Mouse (Mus musculus) embryonic stem cell, embryonic (primary cell): ENCODE results near the gene Smlr1.

Experiments used
- CTCF ChIA-PET, 4 experiments: fragments of 300-600 bp in 2 of 4; fragments of 350-600 bp in 2 of 4; sonication (Branson Sonifier 250); formaldehyde crosslinking; loops; one replicate each; lab custom pipeline; 2022; ENCODE audit warnings: inconsistent platforms in 2 of 4; lab: Charles Lee
- POLR2A ChIA-PET, 4 experiments: fragments of 300-600 bp in 2 of 4; fragments of 350-600 bp in 2 of 4; sonication (Branson Sonifier 250); formaldehyde crosslinking; loops; one replicate each; lab custom pipeline; 2022; ENCODE audit warnings: antibody characterized with exemption in 4 of 4, inconsistent platforms in 1 of 4; lab: Charles Lee

The Smlr1 gene

DNA sequence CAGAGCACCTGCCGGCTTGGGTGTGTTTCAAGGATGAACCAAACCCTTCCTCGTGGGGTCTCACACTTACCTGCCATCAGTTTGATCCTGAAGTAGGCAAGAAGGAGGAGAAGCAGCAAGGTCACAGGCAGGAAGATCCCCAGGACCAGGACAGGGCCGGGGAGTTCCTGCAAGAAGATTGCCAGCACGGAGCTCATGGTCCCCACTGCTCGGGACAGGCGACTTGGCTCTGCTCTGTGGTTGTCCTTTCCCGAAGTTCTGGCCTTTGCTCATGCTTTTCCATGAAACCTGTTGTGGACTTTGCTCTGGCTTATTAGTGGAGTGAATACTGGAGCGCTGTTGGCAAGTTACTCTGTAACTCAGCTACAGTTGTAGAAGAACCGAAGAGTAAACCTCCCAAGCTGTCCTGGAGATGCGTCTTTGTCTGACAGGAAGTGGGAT is at the start of gene Smlr1:
TSS of gene Smlr1 (minus strand) at position 377 of the 441 bp plus-strand sequence.
- CTCF ChIA-PET, result no interaction called here

DNA sequence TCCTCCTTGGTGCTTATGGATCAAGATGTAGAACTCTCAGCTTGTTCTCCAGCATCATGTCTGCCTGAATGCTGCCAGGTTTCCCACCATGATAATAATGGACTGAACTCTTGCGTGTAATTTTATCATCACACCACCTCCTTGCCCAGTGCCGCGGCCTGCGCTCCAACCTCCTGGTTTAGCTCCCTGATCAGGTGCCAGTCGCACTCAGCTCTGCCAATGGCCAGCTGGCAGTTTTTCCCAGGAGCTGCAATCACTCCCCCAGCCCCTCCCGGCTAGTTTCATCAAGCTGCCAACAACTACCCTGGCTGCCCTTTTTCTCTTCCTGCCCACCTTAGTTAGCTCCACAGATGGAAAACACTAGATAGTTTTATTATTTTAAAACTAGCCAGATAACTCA is 48.8 kb upstream of the Smlr1 start:
- CTCF ChIA-PET, result no interaction called here
- POLR2A ChIA-PET, result no interaction called here

More for the DNA sequence above, at the start of gene Smlr1:
- POLR2A ChIA-PET, result no interaction called here

GRCm38 (mm10) chr10:25580066-25580465 is 44.0 kb upstream of the Smlr1 start:
- CTCF ChIA-PET, result no interaction called here
- POLR2A ChIA-PET, result no interaction called here

DNA sequence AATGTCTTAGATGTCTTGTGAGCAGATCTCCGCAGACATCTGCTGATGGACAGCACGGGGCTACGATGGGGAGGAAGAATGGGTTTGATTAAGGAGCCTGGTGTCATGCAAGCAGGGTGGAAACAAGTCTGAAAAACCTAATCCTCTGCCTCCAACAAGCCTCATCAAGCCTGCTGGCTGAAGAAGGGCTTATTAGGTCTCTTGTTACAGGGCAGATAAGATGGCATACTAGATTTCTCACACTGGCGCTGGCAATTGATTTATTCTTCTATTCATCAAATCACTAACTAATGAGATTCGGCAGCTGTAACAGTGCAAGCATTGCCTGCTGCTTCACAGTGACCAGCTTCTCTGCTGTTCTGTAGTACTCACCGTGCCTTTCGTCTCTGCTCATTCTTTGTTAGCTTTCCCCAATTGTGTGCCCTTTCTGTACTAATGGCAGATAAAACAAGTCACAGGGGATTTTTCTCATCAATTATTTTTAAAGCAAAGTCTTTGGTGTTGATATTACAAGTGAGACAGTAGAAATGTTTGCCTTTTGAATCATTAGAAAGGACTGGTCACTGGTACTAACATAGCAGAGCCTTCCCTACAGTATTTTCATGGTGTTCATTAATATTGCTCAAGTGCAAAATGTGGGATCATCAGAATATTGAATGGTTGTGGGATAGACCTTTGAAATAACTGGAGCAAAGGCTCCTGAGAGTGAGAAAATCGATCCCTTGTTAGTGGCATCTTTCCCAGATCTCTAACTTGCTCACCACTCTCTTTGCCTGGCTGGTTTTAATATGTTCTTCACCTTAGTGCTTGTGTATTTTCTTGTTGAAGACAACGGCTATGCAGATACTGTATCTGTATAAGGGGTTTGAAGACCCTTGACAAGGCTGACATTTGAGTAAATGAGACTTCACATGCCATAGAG is 35.5 kb upstream of the Smlr1 start:
- ChIA-PET POLR2A (no interaction called here), CTCF (no interaction called here)

DNA sequence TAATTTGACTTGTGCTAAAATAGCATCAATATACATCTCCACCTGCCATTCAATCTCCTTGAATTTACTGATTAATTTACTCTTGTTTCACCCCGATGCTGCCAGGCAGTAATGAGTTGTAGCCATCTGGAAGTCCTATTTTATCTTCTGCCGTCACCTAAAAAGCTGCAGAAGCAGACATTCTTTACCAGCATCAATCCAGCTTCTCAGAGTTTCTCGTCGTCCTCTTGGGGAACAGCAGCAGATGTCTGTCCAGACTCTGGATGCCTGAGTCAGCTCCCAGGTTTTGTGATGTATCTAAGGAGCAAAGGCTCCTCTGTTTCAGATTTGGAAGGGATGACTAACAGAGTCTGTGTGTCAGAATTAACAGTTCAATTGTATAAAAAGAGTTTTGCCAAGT is 16.9 kb upstream of the Smlr1 start:
- ChIA-PET POLR2A (no interaction called here), CTCF (no interaction called here)

DNA sequence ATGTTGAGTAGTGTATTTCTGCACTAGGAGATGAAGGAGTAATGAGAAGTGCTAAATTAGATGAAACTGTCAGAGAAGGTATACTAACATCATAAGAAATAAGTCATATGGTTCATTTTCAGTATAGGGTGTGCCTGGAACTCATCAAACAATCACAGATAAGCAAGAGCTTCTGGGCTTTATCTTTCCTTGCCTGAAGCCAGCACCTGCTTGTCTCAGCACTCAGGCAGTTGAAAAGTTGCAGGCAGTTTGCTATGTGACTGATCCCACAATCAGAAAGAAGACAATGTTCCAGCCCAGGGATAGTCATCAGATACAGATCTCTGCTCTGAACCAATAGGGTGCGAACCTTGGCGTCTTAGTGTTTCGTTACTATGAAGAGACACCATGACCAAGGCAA is 5.0 kb upstream of the Smlr1 start:
- ChIA-PET POLR2A (no interaction called here), CTCF (no interaction called here)

DNA sequence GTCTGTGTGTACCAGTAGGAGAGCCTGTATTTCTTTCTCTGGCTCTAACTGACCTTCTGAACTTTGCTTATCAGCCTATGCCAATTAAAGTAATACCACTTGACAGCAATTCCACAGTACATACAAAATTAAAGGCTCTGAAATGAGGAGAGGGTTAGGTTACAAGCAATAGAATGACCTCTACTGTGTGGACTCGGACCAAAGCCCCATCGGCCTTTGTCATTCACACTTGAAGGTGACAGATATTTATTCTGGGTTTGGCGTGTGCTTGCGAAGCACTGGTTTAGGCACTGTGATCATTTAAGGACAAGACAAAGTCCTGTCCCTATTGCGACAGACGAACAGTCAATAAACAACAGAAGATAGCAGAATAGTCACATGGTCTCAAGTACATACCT is 3.7 kb upstream of the Smlr1 start:
- POLR2A ChIA-PET, result no interaction called here

GRCm38 (mm10) chr10:25539146-25539770 is 3.2 kb upstream of the Smlr1 start:
- ChIA-PET POLR2A (no interaction called here), CTCF (no interaction called here)

More for the DNA sequence above, 3.7 kb upstream of the Smlr1 start:
- CTCF ChIA-PET, result no interaction called here

- POLR2A ChIA-PET, result no interaction called here
- CTCF ChIA-PET, result no interaction called here
Measured at GRCm38 (mm10) chr10:25538738-25539137, 2.7 kb upstream of the Smlr1 start.

- ChIA-PET CTCF (no interaction called here), POLR2A (interaction anchor here in 1 of 4 experiments (0.7 kb wide), 1 partner anchor 530 kb away, joined by 3 read pairs; no protein-coding TSS in a partner anchor)
Measured at GRCm38 (mm10) chr10:25536621-25537020, 554 bp upstream of the Smlr1 start.

DNA sequence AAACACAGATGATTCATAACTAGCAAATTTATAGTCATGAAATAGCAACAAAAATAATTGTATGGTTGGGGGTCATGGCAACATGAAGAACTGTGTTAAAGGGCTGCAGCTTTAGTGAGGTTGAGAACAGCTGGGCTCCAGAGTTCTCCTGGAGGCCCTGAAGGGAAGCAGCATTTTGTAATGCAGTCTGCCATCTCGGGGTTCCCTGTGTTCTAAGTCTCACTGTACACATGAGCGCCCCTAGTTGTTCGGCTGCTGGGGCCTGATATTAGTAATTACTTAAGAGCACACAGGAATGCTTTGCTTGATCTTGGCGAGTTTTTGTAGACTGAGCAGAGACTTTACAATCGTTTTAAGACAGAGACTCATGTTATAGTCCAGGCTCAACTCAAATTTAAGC is 1.6 kb downstream of the Smlr1 start:
- ChIA-PET CTCF (no interaction called here), POLR2A (no interaction called here)

DNA sequence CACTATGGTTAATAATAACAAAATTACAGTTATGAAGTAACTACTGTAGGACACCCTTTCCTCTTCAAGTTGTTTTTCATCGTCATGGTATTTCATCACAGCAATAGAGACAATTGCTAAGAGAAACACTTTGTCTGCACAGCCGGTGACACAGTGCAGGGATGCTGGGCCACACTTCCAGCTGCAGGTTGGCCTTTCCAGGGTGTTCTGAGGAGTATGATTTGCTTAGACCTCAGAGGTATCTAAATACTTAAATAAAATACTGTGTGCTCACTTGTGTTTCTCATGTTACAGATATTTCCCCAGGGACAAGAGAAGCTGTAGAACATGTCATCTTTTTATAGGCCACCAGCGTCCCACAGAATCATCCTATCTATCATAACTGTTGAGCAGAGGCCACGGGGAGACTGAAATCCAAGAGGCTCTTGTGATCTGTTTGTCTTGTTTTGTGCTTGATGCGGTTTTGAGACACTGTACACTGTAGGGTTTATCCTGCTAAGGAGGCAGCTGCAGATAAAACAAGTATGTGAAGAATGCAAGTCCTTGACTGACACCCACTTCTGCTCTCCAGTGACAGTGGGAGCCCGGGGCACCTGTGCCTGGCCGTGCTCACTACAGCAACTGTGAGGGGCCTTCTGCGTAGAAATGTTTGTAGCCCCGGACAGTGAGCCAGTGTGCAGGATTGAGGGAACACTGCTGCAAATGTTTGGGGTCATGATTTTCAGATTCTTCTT is 2.4 kb downstream of the Smlr1 start:
- CTCF ChIA-PET, result no interaction called here
- POLR2A ChIA-PET, result interaction anchor here in 1 of 4 experiments (0.6 kb wide), 1 partner anchor 326 kb away, joined by 3 read pairs; no protein-coding TSS in a partner anchor

- ChIA-PET POLR2A (interaction anchor here in 1 of 4 experiments (0.6 kb wide), 2 partner anchors 59 to 325 kb away, joined by 3 read pairs; no protein-coding TSS in a partner anchor), CTCF (no interaction called here)
Measured at GRCm38 (mm10) chr10:25533105-25533504, 3.0 kb downstream of the Smlr1 start.

DNA sequence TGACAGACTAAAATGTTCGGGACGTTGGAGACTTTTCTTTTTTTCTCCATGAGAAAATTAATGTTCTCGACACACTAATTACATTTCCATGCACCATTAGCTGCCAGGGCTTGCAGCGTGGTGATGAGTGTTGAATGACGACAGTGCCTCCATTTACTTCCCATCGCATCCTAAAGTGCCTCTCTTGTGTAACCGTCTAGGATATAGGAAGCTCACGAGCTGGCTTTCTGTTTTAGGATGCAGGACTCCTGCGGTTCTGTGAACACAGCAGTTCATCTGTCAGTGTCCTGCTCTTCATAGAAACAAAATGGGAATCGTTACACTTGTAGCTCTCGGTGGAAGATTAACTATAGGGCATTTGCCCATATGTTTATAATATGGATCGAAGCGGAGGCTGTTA is 4.7 kb downstream of the Smlr1 start:
- ChIA-PET POLR2A (no interaction called here), CTCF (no interaction called here)

DNA sequence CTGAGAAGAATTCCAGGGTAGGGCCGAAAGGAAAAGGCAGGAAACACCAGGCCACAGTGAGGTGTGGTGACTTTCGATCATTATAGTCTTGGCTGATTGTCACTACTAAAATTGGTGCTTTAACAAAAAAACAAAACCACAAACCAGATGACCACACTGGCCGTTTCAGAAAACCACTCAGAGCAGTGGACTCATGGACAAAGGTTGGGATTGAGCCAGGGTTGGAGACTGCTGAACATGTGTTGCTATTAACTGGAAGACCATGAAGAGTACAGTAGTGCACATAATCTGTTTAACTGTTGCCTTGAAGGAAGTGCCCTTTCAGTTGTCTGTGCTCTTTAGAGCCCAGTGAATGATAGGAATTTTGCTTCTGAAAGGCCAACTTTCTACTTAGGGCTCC is 8.9 kb downstream of the Smlr1 start:
- POLR2A ChIA-PET, result interaction anchor here in 1 of 4 experiments (1.0 kb wide), 1 partner anchor 21 kb away, joined by 3 read pairs; no protein-coding TSS in a partner anchor
- CTCF ChIA-PET, result interaction anchor here in 1 of 4 experiments (1.0 kb wide), 1 partner anchor 38 kb away, joined by 4 read pairs; no protein-coding TSS in a partner anchor

- POLR2A ChIA-PET, result interaction anchor here in 2 of 4 experiments (0.6 to 1.0 kb wide), 2 partner anchors 20 to 1355 kb away, joined by 3 read pairs; no protein-coding TSS in a partner anchor
- CTCF ChIA-PET, result interaction anchor here in 2 of 4 experiments (1.0 to 1.1 kb wide), 2 partner anchors 38 to 132 kb away, joined by 3 to 4 read pairs; no protein-coding TSS in a partner anchor
Measured at GRCm38 (mm10) chr10:25526622-25527021, 9.4 kb downstream of the Smlr1 start.

DNA sequence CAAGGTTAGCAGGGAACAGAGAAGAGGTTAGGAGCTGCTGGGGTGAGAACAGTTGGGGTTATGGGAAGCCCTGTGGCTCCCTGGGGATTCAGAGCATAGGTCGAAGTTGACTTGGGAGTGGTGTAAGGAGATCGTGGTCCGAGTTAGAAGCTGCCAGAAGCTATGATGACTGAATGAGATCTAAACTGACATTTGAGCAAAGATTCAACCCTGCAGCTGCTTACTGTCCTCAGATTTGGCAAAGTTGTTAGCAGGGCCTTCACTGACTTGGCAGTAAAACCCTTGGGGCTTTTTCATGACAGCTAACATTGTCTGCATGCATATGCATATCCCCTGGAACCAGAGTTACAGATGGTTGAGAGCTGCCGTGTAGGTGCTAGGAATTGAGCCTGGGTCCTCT is 9.9 kb downstream of the Smlr1 start:
- CTCF ChIA-PET, result interaction anchor here in 2 of 4 experiments (1.0 to 1.1 kb wide), 2 partner anchors 37 to 132 kb away, joined by 3 to 4 read pairs; no protein-coding TSS in a partner anchor
- POLR2A ChIA-PET, result interaction anchor here in 2 of 4 experiments (0.5 to 0.6 kb wide), 4 partner anchors 19 to 1355 kb away, joined by 3 read pairs; no protein-coding TSS in a partner anchor

DNA sequence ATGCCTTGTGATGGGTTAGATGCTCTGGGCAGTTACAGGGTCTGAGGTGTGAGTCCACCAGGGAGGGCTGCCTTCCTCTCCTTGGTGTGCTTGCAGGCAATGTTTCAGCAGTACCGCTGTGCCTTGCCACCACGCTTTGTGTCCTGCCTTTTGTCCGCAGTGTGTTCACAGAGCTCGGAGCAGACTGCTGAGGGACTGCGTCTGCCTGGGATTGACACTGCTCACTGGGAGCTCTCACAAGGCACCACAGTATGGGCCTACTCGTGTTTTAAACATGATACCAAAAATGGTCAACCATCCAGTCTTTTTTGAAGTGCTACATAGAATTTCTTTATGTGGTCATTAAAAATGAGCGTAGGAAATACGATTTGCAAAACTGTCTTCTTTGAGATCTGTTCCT is 12.3 kb downstream of the Smlr1 start:
- CTCF ChIA-PET, result no interaction called here

DNA sequence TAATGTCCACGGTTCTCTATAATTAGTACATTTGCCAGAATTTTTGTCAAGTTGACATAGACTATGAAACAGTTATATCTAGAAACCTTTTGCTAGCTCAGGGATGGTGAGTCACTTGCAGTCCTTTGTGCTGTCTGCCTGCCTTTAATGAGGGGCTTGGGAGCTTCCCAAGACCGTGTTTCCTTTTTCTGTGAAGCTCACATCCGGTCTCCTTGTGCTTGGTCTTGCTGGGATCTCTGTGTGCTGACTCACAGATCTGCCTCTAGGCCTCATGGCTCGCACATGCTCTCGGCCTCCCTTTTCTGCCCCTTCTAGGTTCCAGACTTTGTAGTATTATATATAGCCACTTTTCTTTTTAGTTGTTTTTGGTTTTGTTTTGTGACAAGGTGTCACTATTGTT is 15.6 kb downstream of the Smlr1 start:
- ChIA-PET CTCF (no interaction called here), POLR2A (no interaction called here)

More for the DNA sequence above, 12.3 kb downstream of the Smlr1 start:
- POLR2A ChIA-PET, result interaction anchor here in 2 of 4 experiments (0.9 to 1.1 kb wide), 2 partner anchors 12 to 249 kb away, joined by 3 read pairs; no protein-coding TSS in a partner anchor
